Mouse (Mus musculus) ovary, adult 2 months (tissue): Measurements from ENCODE around the gene Ano4. TPM values are rescaled to one million over a fixed set of nuclear protein-coding genes. Genes with fewer than 3 reads are reported as not detected.

ENCODE experiments used
- polyA plus RNA-seq: library from polyadenylated mRNA; depleted of rRNA; stranded (reverse); fragments of >200 nt; gene quantifications from 2 replicates; pipeline ENCODE4 v1.2.3, GENCODE M21; 2012; rRNA removed

Ano4 gene
- polyA plus RNA-seq: 12.2 and 15.2 TPM in 2 replicates

GRCm38 (mm10) chr10:89344491-89345195, at the start of gene Ano4:
TSS of gene Ano4 (minus strand) at chr10:89344762.

Other genes with a start within 250 kb of the Ano4 start
- 1.5 and 2.6 TPM in 2 replicates for gene Gas2l3, start 99.2 kb upstream of the Ano4 start, polyA plus RNA-seq
- 3.6 and 4.1 TPM in 2 replicates for gene Nr1h4, start 188.8 kb upstream of the Ano4 start, polyA plus RNA-seq